Comparison of ENCODE assay signal across 9 mouse cellular contexts in genomic region chr3:151891760-151892253, GRCm38 (mm10). TPM values are rescaled to one million over a fixed set of nuclear protein-coding genes. Genes with fewer than 3 reads are reported as not detected.
DNase-seq lines count a peak whose midpoint lies in the region; ATAC-seq and TF ChIP-seq lines count a peak whose summit lies in the region.
"Had no signal": no experiment of that assay in that cellular context is flagged by ENCODE, and none has a peak within 500 bp of the region (broad histone marks: within the 10 kb centered on the region; RNA-seq: fewer than 3 reads in every experiment).

No protein-coding gene starts in this region.

- no peak overlapping the region for H3K9ac ChIP-seq in liver, embryonic 12.5 days
- H3K9ac ChIP-seq in forebrain, postnatal 0 days: no peak overlapping the region
- H3K9ac ChIP-seq in lung, postnatal 0 days (replicated peaks; ENCODE audit: low read depth): no peak overlapping the region

- no peak for TF ChIP-seq EP300 in lung, postnatal 0 days (IDR thresholded peaks at IDR 0.05)

- no peaks in the 10 kb centered on the region for H3K27me3 ChIP-seq in liver, embryonic 12.5 days (replicated peaks)
- no peaks in the 10 kb centered on the region for H3K27me3 ChIP-seq in forebrain, postnatal 0 days (ENCODE audit: insufficient read depth, low read length)
- H3K27me3 ChIP-seq in lung, postnatal 0 days (replicated peaks; ENCODE audit: insufficient read depth, low read length): no peaks in the 10 kb centered on the region
- H3K27me3 ChIP-seq: CH12.LX had no signal

- ATAC-seq in liver, embryonic 12.5 days: no peak
- ATAC-seq in forebrain, postnatal 0 days: peak; percentile 43; the same call in 1 of the 2 replicates
- peak; percentile 78 for ATAC-seq in lung, postnatal 0 days

- no peaks in the 10 kb centered on the region for H3K4me1 ChIP-seq in liver, embryonic 12.5 days
- H3K4me1 ChIP-seq in forebrain, postnatal 0 days (ENCODE audit: insufficient read depth): no peaks in the 10 kb centered on the region
- no peaks in the 10 kb centered on the region for H3K4me1 ChIP-seq in lung, postnatal 0 days (ENCODE audit: insufficient read depth, low read depth, low read length)

- no peaks in the 10 kb centered on the region for H3K9me3 ChIP-seq in liver, embryonic 12.5 days (replicated peaks)
- no peaks in the 10 kb centered on the region for H3K9me3 ChIP-seq in forebrain, postnatal 0 days (ENCODE audit: low read length)
- no peaks in the 10 kb centered on the region for H3K9me3 ChIP-seq in lung, postnatal 0 days (ENCODE audit: low read length)

- intact Hi-C loops in heart, postnatal 14 days (cut with DNase I): no loop called here

- no peak overlapping the region for H3K4me2 ChIP-seq in liver, embryonic 12.5 days
- no peak overlapping the region for H3K4me2 ChIP-seq in forebrain, postnatal 0 days (ENCODE audit: low read depth)
- no peak overlapping the region for H3K4me2 ChIP-seq in lung, postnatal 0 days (replicated peaks; ENCODE audit: low read depth, low read length)

- no peaks in the 10 kb centered on the region for H3K36me3 ChIP-seq in liver, embryonic 12.5 days
- no peaks in the 10 kb centered on the region for H3K36me3 ChIP-seq in forebrain, postnatal 0 days (ENCODE audit: insufficient read depth)
- H3K36me3 ChIP-seq in lung, postnatal 0 days (ENCODE audit: insufficient read depth, low read length): no peaks in the 10 kb centered on the region

- DNase-seq in liver: peak; percentile 45
- DNase-seq in forebrain, postnatal 0 days: peak; percentile 38
- peak; percentile 72 to 73 for DNase-seq in heart, postnatal 14 days
- DNase-seq in layer of hippocampus, adult 18-20 months (ENCODE audit: low spot score in 2 of 2): peak; percentile 8 to 53
- DNase-seq in lung, postnatal 0 days (ENCODE audit: low spot score): peak; percentile 86
- DNase-seq in right cerebral cortex, postnatal 10 days (ENCODE audit: low spot score in 2 of 2): peak; percentile 56 to 63
- no peak for DNase-seq in spleen, adult 12 weeks (ENCODE audit: low spot score)

- H3K4me3 ChIP-seq in liver, embryonic 12.5 days: no peak overlapping the region
- H3K4me3 ChIP-seq in forebrain, postnatal 0 days (ENCODE audit: low read depth, low read length): no peak overlapping the region
- no peak overlapping the region for H3K4me3 ChIP-seq in lung, postnatal 0 days (ENCODE audit: low read depth, low read length)

- no peak overlapping the region for H3K27ac ChIP-seq in liver, embryonic 12.5 days
- 0 out of 2 replicates have a peak overlapping the region, but pooled peaks have one; percentile 21 for H3K27ac ChIP-seq in forebrain, postnatal 0 days (ENCODE audit: low read depth, low read length)
- no peak overlapping the region for H3K27ac ChIP-seq in lung, postnatal 0 days (ENCODE audit: low read length)

- WGBS in liver, embryonic 12.5 days (ENCODE audit: insufficient replicate concordance): 48% methylated on average over 6 of the region's 6 CpGs
- 14% methylated on average over 6 of the region's 6 CpGs for WGBS in forebrain, postnatal 0 days
- WGBS in lung, postnatal 0 days: 6% methylated on average over 6 of the region's 6 CpGs

- no peak for TF ChIP-seq CTCF in forebrain, postnatal 0 days (IDR thresholded peaks at IDR 0.05; ENCODE audit: low read depth)
- TF ChIP-seq CTCF in lung, postnatal 0 days (IDR thresholded peaks at IDR 0.05): no peak

RNA-seq across cellular contexts. Expression of gene Ptgfr, which starts 54.4 kb away (rescaled TPM):
- 0.22 and 0.41 TPM in 2 replicates for polyA plus RNA-seq in liver, embryonic 12.5 days (2016; fragmentation: Nextera tagmentation; extraction: Ambion mirVana)
- 0.69 and 21.6 TPM in 2 replicates for total RNA-seq in forebrain, postnatal 0 days (2014; rRNA removed)
- 1.0 and 1.1 TPM in 2 replicates for polyA plus RNA-seq in forebrain, postnatal 0 days (2015; fragmentation: Nextera tagmentation; extraction: Ambion mirVana)
- total RNA-seq in heart, postnatal 14 days (2021): 1 to 10 TPM; 1.3 to 3.1 TPM
- total RNA-seq in layer of hippocampus, adult 18-20 months (2021): under 1 TPM; 0.36 to 0.47 TPM
- polyA plus RNA-seq in lung, postnatal 0 days (2015; fragmentation: Nextera tagmentation; extraction: Ambion mirVana): 0.63 and 0.74 TPM in 2 replicates
- total RNA-seq: CH12.LX had no signal
